Mouse (Mus musculus) forebrain, embryonic 13.5 days (tissue): Measurements from ENCODE around the gene Brca2. TPM values are rescaled to one million over a fixed set of nuclear protein-coding genes. Genes with fewer than 3 reads are reported as not detected.

ENCODE experiments used
- ATAC-seq: fragments of 200-750 bp; cut with Nextera tagmentation; 2 replicates; pipeline ENCODE4 v1.8.0; 2017
- H3K27ac ChIP-seq: fragments of 300-500 bp; sonication (generic); 2 replicates; pipeline ENCODE4 v1.5.1; 2015; ENCODE audit warnings: inconsistent platforms, mild to moderate bottlenecking, moderate library complexity
- H3K27me3 ChIP-seq: fragments of 300-500 bp; sonication (generic); 2 replicates; pipeline ENCODE4 v1.6.1; 2015; ENCODE audit warnings: mild to moderate bottlenecking, inconsistent platforms
- H3K36me3 ChIP-seq: fragments of 300-500 bp; sonication (generic); 2 replicates; pipeline ENCODE4 v1.6.1; 2015; ENCODE audit warnings: mild to moderate bottlenecking, inconsistent platforms; ENCODE audit not compliant: poor library complexity, severe bottlenecking
- H3K4me1 ChIP-seq: fragments of 300-500 bp; sonication (generic); 2 replicates; pipeline ENCODE4 v1.6.1; 2015; ENCODE audit warnings: inconsistent platforms
- H3K4me2 ChIP-seq: fragments of 300-500 bp; sonication (generic); 2 replicates; pipeline ENCODE4 v1.6.1; 2015; ENCODE audit warnings: inconsistent platforms, mild to moderate bottlenecking, moderate library complexity
- H3K4me3 ChIP-seq: fragments of 300-500 bp; sonication (generic); 2 replicates; pipeline ENCODE4 v1.5.1; 2015; ENCODE audit warnings: mild to moderate bottlenecking, inconsistent platforms
- H3K9ac ChIP-seq: fragments of 300-500 bp; sonication (generic); 2 replicates; pipeline ENCODE4 v1.6.1; 2015; ENCODE audit warnings: mild to moderate bottlenecking, inconsistent platforms
- H3K9me3 ChIP-seq: fragments of 300-500 bp; sonication (generic); replicated peaks from 2 replicates; pipeline ENCODE4 v1.6.1; 2016; ENCODE audit warnings: inconsistent platforms
- WGBS: fragments of 180-500 bp; shearing (Covaris S2); methylation state at CpG from one replicate; pipeline ENCODE4 v1.1.7; 2015; 5-methylcytosine and 5-hydroxymethylcytosine counted together
- polyA plus RNA-seq: library from polyadenylated mRNA; unstranded; fragments of >200 nt; fragmentation: Nextera tagmentation; extraction: Ambion mirVana; gene quantifications from 2 replicates; pipeline ENCODE4 v1.2.1, GENCODE M21; 2015

The Brca2 gene
- polyA plus RNA-seq, 1 experiment from 2014 or later: 23.9 TPM

GRCm38 (mm10) chr5:150570496-150571219, 48.2 kb downstream of the Brca2 start:
- Histone ChIP-seq H3K27me3 (no peaks in the 10 kb centered on the region), H3K36me3 (peaks cover 59% of the 10 kb centered on the region), H3K4me2 (no peak overlapping the region), H3K9me3 (no peaks in the 10 kb centered on the region), H3K4me1 (no peaks in the 10 kb centered on the region), H3K27ac (0 out of 2 replicates have a peak overlapping the region, but pooled peaks have one; percentile 19), H3K4me3 (no peak overlapping the region), H3K9ac (no peak overlapping the region)
- ATAC-seq: peak; percentile 43; the same call in 1 of the 2 replicates
- 77% methylated on average over 11 of the region's 11 CpGs for WGBS

GRCm38 (mm10) chr5:150574403-150574802, 52.0 kb downstream of the Brca2 start:
- H3K27ac ChIP-seq: no peak overlapping the region
- no peak overlapping the region for H3K4me2 ChIP-seq

GRCm38 (mm10) chr5:150574885-150575284, 52.5 kb downstream of the Brca2 start:
- no peaks in the 10 kb centered on the region for H3K27me3 ChIP-seq
- no peak overlapping the region for H3K4me3 ChIP-seq
- H3K9me3 ChIP-seq: no peaks in the 10 kb centered on the region
- no peak overlapping the region for H3K9ac ChIP-seq
- WGBS: 79% methylated on average over 5 of the region's 5 CpGs
- H3K4me2 ChIP-seq: no peak overlapping the region
- H3K4me1 ChIP-seq: no peaks in the 10 kb centered on the region
- ATAC-seq: no peak
- H3K27ac ChIP-seq: no peak overlapping the region
- peaks cover 33% of the 10 kb centered on the region for H3K36me3 ChIP-seq

More at GRCm38 (mm10) chr5:150574403-150574802, 52.0 kb downstream of the Brca2 start:
- H3K4me1 ChIP-seq: no peaks in the 10 kb centered on the region
- H3K9ac ChIP-seq: no peak overlapping the region
- no peak overlapping the region for H3K4me3 ChIP-seq
- H3K9me3 ChIP-seq: no peaks in the 10 kb centered on the region
- peaks cover 37% of the 10 kb centered on the region for H3K36me3 ChIP-seq
- H3K27me3 ChIP-seq: no peaks in the 10 kb centered on the region
- WGBS: 91% methylated on average over 3 of the region's 3 CpGs
- no peak for ATAC-seq

GRCm38 (mm10) chr5:150576832-150577231, 54.4 kb downstream of the Brca2 start:
- H3K36me3 ChIP-seq: peaks cover 21% of the 10 kb centered on the region; the same call in 1 of the 2 replicates
- H3K4me2 ChIP-seq: no peak overlapping the region
- no peak for ATAC-seq
- 88% methylated on average over 11 of the region's 11 CpGs for WGBS
- no peaks in the 10 kb centered on the region for H3K9me3 ChIP-seq
- no peak overlapping the region for H3K9ac ChIP-seq
- no peaks in the 10 kb centered on the region for H3K4me1 ChIP-seq
- H3K4me3 ChIP-seq: no peak overlapping the region
- no peaks in the 10 kb centered on the region for H3K27me3 ChIP-seq
- H3K27ac ChIP-seq: no peak overlapping the region

- Histone ChIP-seq H3K27me3 (no peaks in the 10 kb centered on the region), H3K27ac (no peak overlapping the region), H3K4me1 (no peaks in the 10 kb centered on the region), H3K9ac (no peak overlapping the region), H3K9me3 (no peaks in the 10 kb centered on the region), H3K4me2 (no peak overlapping the region), H3K36me3 (0 out of 2 replicates have a peak, but pooled peaks cover 6% of the 10 kb centered on the region), H3K4me3 (no peak overlapping the region)
- WGBS: 86% methylated on average over 6 of the region's 6 CpGs
- ATAC-seq: no peak
These were observed 56.3 kb downstream of the Brca2 start for GRCm38 (mm10) chr5:150578613-150579171.

- Histone ChIP-seq H3K9ac (no peak overlapping the region), H3K9me3 (no peaks in the 10 kb centered on the region), H3K4me2 (no peak overlapping the region), H3K4me3 (no peak overlapping the region), H3K4me1 (no peaks in the 10 kb centered on the region), H3K27ac (no peak overlapping the region), H3K36me3 (no peaks in the 10 kb centered on the region), H3K27me3 (no peaks in the 10 kb centered on the region)
- no peak for ATAC-seq
- WGBS: 85% methylated on average over 6 of the region's 6 CpGs
These were observed 58.8 kb downstream of the Brca2 start for GRCm38 (mm10) chr5:150581180-150581579.

- no peaks in the 10 kb centered on the region for H3K9me3 ChIP-seq
- H3K36me3 ChIP-seq: no peaks in the 10 kb centered on the region
- H3K9ac ChIP-seq: no peak overlapping the region
- no peaks in the 10 kb centered on the region for H3K27me3 ChIP-seq
- WGBS: 85% methylated on average over 5 of the region's 5 CpGs
- H3K4me1 ChIP-seq: no peaks in the 10 kb centered on the region
- H3K4me3 ChIP-seq: no peak overlapping the region
- no peak overlapping the region for H3K4me2 ChIP-seq
- ATAC-seq: no peak
- no peak overlapping the region for H3K27ac ChIP-seq
These were observed 60.8 kb downstream of the Brca2 start for GRCm38 (mm10) chr5:150583181-150583580.

- H3K27me3 ChIP-seq: no peaks in the 10 kb centered on the region
- H3K9me3 ChIP-seq: no peaks in the 10 kb centered on the region
- 77% methylated on average over 5 of the region's 5 CpGs for WGBS
- H3K27ac ChIP-seq: no peak overlapping the region
- no peaks in the 10 kb centered on the region for H3K4me1 ChIP-seq
- H3K4me2 ChIP-seq: no peak overlapping the region
- H3K36me3 ChIP-seq: no peaks in the 10 kb centered on the region
- no peak overlapping the region for H3K4me3 ChIP-seq
- no peak overlapping the region for H3K9ac ChIP-seq
- ATAC-seq: no peak
These were observed 61.3 kb downstream of the Brca2 start for GRCm38 (mm10) chr5:150583622-150584336.

GRCm38 (mm10) chr5:150584337-150584729, 61.9 kb downstream of the Brca2 start:
- no peaks in the 10 kb centered on the region for H3K36me3 ChIP-seq
- H3K9ac ChIP-seq: no peak overlapping the region
- ATAC-seq: no peak
- H3K4me1 ChIP-seq: no peaks in the 10 kb centered on the region
- H3K4me2 ChIP-seq: no peak overlapping the region
- no peaks in the 10 kb centered on the region for H3K9me3 ChIP-seq
- H3K27me3 ChIP-seq: no peaks in the 10 kb centered on the region
- no peak overlapping the region for H3K4me3 ChIP-seq
- 48% methylated on average over 6 of the region's 6 CpGs for WGBS
- H3K27ac ChIP-seq: no peak overlapping the region

- no peaks in the 10 kb centered on the region for H3K36me3 ChIP-seq
- peaks cover 15% of the 10 kb centered on the region for H3K4me1 ChIP-seq
- no peaks in the 10 kb centered on the region for H3K9me3 ChIP-seq
- peaks cover 22% of the 10 kb centered on the region for H3K27me3 ChIP-seq
- no peak overlapping the region for H3K27ac ChIP-seq
- 73% methylated on average over 2 of the region's 2 CpGs for WGBS
- no peak overlapping the region for H3K9ac ChIP-seq
- ATAC-seq: no peak
- no peak overlapping the region for H3K4me2 ChIP-seq
- no peak overlapping the region for H3K4me3 ChIP-seq
These were observed 67.5 kb downstream of the Brca2 start for GRCm38 (mm10) chr5:150589945-150590344.

GRCm38 (mm10) chr5:150592186-150592903, 69.9 kb downstream of the Brca2 start:
- no peaks in the 10 kb centered on the region for H3K36me3 ChIP-seq
- H3K9me3 ChIP-seq: no peaks in the 10 kb centered on the region
- no peak overlapping the region for H3K27ac ChIP-seq
- H3K4me2 ChIP-seq: no peak overlapping the region
- H3K4me1 ChIP-seq: peaks cover 15% of the 10 kb centered on the region
- WGBS: 83% methylated on average over 13 of the region's 13 CpGs
- no peak for ATAC-seq
- no peak overlapping the region for H3K4me3 ChIP-seq
- H3K9ac ChIP-seq: no peak overlapping the region
- H3K27me3 ChIP-seq: peaks cover 32% of the 10 kb centered on the region
